Mouse (Mus musculus) left cerebral cortex, adult 2 months (tissue): ENCODE measurements at regions not wholly inside any gene's neighbourhood (a gene's known extent, or its start where the extent isn't known, plus 50 kb on each side); places are given as distances from the start of the nearest gene placed in this dataset.

Experiments
- DNase-seq, 2 experiments: peaks; one replicate each; pipeline ENCODE4 v3.0.0; 2021 to 2022; ENCODE audit warnings: low spot score in 2 of 2, mixed read lengths in 1 of 2; ENCODE audit errors: extremely low spot score in 1 of 2
- H3K27ac ChIP-seq: fragments of 200-600 bp; 2 replicates; pipeline ENCODE4 v1.8.1; 2022
- H3K4me3 ChIP-seq: fragments of 200-600 bp; 2 replicates; pipeline ENCODE4 v1.8.1; 2022
- CTCF ChIP-seq: fragments of 200-600 bp; IDR thresholded peaks from 2 replicates; pipeline ENCODE4 v1.8.1; 2022; ENCODE audit warnings: antibody characterized with exemption, mild to moderate bottlenecking, moderate library complexity
- intact Hi-C: fragments of 180-260 bp; cut with DNase I; formaldehyde crosslinking; loops from one replicate; pipeline ENCODE4 v1.15.1; 2025

- no peak for DNase-seq
- intact Hi-C loops, result no loop called here
- no peak overlapping the region for H3K4me3 ChIP-seq
- H3K27ac ChIP-seq, result no peak overlapping the region
- no peak for TF ChIP-seq CTCF
Measured at GRCm38 (mm10) chr3:130796531-130796930, 66.3 kb upstream of the Rpl34 start.

DNA sequence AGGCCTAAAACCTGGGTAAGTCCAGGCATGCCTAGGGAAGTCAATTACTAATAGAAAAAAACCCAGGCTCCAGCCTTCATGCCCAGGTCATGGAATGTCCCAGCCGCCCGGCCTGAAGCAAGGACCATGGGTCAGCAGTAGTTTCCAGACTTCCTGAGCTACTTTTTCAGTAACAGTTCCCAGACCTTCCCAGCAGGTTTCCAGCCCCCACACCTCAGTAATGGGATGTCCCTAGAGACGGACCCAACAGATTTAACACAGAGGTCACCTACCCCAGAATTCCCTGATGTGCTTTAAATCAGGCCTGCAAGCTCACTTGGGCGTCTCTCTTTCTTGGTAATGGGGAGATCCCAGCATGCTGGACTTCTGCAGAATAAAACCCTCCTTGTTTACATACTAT lies 65.2 kb upstream of the Rpl34 start:
- no peak for DNase-seq
- no peak overlapping the region for H3K27ac ChIP-seq
- no peak for TF ChIP-seq CTCF
- H3K4me3 ChIP-seq, result no peak overlapping the region
- intact Hi-C loops, result no loop called here

- peak; percentile 20; the same call in 1 of the 2 replicates for TF ChIP-seq CTCF
- intact Hi-C loops, result no loop called here
- no peak overlapping the region for H3K4me3 ChIP-seq
- no peak for DNase-seq
- no peak overlapping the region for H3K27ac ChIP-seq
Measured at GRCm38 (mm10) chr3:130794142-130794925, 64.1 kb upstream of the Rpl34 start.

GRCm38 (mm10) chr3:130780706-130781240 lies 50.6 kb upstream of the Rpl34 start:
- no peak overlapping the region for H3K4me3 ChIP-seq
- no peak for DNase-seq
- no peak for TF ChIP-seq CTCF
- intact Hi-C loops, result no loop called here
- H3K27ac ChIP-seq, result no peak overlapping the region
